Mouse (Mus musculus): ENCODE data around the gene Lrrc71. TPM values are rescaled to one million over a fixed set of nuclear protein-coding genes. Genes with fewer than 3 reads are reported as not detected.
A peak's percentile ranks its signal among the peaks of the same experiment; 100 is the strongest.

The Lrrc71 gene
- total RNA-seq (2021): under 1 TPM in 1 of 2 experiments, not detected in 1; 0.35 TPM
- long read RNA-seq, experiment 1: 0 reads
- long read RNA-seq, experiment 2, partial matches to known transcripts: 0 of 1 reads
- long read RNA-seq, experiment 2, other reads (novel, unspliced or antisense): 1 of 1 reads

- no peak for DNase-seq
Observed at GRCm38 (mm10) chr3:87748431-87748830, at the start of gene Lrrc71. TSS of gene Lrrc71 (minus strand) at chr3:87748625.

DNA sequence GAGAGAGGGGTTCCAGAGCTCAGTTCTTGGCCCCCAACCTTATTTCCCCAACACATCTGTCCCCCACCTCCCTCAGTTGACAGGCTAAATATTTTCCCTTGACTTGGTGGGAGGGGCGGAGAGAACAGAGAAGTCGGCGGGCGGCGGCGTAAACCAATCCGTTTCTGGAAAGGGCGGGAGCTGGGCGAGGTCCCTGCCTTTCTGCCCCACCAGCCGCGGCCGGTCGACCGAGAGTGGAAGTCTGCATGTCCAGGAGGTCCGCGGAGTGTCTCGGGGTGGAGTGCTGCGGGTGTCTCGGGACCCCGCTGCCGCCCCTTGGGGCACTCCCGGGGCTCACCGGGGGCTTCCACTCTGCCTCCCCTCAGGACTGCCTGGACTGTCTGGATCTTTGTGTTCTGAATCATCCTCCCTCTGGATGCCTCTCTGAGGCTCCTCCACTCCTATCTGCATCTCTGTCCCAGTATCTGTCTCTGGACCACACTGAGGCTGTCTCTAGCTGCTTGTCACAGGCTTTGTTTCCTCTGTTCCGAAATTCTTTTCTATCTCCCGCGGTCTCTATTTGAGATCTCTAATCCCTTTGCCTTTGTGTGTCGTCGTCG, 48.4 kb upstream of the Lrrc71 start, which contains the start of gene Insrr:
Insrr (plus strand) TSS at position 216 of the 599 bp plus-strand sequence.
- peak; percentile 35 for DNase-seq

- peak; percentile 23 for DNase-seq
Observed at GRCm38 (mm10) chr3:87795336-87796277, 47.2 kb upstream of the Lrrc71 start.

GRCm38 (mm10) chr3:87794922-87795325, 46.5 kb upstream of the Lrrc71 start, which contains the start of gene Ntrk1:
TSS of gene Ntrk1 (minus strand) at chr3:87795162.
- no peak for DNase-seq

DNA sequence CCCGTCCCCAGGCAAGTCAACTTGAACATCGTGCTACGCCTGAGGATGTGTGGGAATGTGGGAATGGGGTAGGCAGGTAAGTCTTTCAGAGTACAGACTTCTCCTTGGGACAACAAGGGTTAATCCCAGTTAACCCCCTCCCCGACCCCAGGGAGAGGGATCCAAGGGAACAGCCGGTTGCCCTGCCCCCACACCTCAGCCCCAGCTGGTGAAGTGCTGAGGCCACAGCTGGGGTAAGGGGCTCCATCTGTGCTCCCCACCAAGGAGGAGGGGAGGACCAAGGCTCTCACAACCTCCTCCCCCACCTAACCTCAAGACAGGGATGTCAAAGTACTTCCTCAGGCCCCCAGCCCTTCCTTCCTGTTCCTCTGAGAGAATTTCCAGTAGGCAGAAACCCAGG, 41.3 kb upstream of the Lrrc71 start:
- DNase-seq: no peak

DNA sequence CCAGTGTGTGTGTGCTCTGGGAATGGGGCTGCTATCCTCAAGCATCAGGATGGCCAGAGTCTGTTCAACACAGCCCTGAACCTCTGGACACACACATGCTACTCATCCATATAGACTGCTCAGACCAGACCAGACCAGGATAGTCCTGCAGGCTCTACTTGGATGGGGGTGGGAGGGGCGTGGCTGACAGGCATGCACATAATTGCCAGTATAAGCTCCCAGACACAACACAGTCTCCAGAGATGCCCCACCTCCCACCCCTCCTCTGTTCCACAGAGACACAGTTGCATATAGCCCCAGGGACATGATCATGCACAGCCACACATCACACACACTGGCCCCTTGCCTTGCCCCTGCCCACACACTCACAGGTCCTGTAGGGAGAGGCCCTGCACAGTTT, 40.8 kb upstream of the Lrrc71 start:
- DNase-seq: no peak

DNA sequence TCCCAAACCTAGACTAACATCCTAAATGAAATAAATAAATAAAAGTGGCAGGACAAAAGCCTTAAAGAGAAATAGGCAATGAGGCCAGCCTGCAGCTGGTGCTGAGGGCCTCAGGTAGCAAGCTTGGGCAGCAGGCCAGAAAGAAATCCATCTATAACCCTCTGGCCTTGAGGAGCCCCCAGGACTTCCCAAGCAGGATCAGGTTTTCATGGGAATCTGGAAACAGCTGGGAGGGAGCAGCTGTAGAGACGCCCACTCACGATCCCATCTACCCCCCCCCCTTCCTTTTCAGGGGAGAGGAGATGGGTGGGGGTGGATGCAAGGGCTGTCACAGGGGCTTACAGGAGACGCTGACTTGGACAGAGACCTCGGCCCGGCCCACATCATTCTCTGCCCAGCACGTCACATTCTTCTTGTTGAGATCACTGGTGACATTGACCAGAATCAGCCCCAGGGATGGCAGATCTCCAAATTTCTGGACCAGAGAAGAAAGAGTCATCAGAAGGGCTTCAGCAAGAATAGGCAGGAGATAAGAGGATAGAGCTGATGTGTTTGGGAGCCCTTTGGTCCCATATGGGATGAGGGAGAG, 37.3 kb upstream of the Lrrc71 start:
- no peak for DNase-seq

DNA sequence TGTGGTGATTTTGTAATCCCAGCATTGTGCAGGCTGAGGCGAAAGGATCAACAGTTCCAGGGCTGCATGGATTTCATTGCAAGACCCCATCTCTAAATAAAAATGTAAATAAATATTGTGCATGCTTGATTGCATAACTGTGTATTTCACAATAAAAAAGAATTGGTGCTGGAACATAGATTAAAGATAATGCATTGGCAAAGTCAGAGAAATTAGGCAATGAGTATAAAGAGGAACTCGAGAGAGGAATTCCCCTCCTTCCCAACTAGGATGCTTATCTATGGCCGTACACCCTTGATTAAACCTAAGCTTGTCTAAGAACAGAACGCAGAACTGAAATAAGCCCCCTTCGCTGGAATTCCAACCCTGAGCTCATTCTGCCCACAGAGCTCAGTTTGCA, 36.7 kb upstream of the Lrrc71 start:
- DNase-seq: no peak

DNA sequence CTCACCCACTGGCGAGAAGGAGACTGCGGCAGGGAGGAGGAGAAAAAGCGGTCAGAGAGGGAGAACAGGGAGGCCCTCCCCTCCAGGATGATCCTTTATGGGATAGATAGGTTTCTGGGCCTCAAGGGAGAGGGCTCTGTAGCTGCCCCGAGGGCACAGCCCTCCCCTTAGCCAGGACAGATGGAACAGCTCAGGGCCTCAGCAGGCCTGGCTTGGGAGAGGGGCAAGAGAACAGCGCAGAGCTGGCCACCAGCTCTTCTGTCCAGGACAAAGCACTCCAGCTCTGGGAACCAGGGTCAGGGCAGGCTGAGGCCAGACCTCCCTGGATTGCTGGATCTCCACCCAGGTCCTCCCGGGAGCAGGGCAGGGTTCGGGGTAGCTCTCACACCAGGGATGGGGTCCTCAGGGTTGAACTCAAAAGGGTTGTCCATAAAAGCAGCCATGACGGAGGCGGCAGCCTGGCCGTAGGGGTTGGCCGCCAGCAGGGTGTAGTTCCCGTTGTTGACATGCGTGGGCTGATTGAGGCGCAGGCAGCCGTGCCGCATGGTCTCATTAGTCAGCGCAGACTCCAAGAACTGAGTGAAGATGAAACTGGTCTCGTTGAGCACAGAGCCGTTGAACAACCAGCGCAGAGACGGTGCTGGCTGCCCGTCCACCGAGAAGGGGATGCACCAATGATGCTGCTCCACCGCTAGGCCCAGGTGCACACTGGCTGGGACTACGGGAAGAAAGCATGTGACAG, 35.0 kb upstream of the Lrrc71 start:
- DNase-seq: no peak

DNA sequence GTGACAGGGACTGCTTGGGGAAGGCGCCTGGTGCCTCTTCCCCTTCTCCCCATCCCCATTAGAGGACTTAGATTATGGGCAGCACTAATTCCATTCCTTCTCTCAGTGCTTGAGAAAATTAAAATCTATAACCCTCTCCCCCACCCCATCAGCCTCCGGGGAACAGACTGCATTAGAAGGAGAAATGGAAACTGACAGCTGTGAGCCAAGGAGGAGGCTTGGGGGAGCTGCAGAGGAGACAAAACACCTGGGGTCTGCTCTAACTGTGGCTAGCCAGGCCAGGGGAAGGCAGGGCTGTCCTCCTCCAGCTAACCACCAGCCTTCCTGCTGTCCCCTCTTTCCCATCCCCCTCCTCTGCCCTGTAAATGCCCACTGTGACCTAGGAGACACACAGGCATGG, 30.7 kb upstream of the Lrrc71 start:
- no peak for DNase-seq

- DNase-seq: no peak
Observed at GRCm38 (mm10) chr3:87778283-87778682, 29.9 kb upstream of the Lrrc71 start.

DNA sequence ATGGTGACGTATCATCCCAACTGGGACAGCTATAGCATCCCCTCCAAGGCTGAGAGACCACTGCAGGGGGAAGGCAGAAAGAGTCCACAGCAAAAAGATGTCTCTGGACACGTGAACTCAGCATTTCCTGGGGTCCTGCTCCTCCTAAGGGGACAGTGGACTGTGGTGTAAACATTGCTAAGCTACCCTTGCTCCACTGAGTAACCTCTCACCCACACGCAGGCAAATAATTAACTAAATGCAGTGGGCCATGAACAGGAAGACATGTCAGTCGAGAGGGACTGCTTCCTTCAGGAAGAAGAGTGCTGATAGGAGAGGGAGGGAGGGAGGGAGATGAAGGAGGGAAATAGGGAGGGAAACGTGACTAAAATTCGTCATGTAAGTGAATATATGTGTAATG, 22.7 kb upstream of the Lrrc71 start:
- DNase-seq: no peak

- no peak for DNase-seq
Observed at GRCm38 (mm10) chr3:87770280-87770679, 21.9 kb upstream of the Lrrc71 start.

GRCm38 (mm10) chr3:87769506-87769905, 21.1 kb upstream of the Lrrc71 start:
- no peak for DNase-seq

DNA sequence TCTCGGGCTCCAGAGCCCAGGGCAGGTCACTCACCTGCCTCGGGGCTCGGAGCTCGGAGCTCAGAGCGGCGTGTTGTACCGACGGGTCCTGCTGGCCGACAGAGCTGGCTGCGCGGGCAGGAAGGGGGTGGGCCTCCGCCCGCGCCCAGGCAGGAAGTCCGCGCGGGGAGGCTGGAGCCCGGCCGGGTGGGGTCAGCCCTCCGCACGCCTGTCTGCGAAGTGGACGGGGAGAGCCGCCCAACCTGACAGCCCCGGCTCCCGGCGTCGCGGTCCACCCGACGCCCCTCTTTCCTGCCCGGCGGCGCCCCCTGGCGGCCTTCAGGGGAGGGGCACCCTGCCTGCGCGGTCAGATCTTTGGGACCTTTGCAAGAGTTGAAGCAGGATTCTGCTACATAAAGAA, 20.4 kb upstream of the Lrrc71 start:
- DNase-seq: peak; percentile 88

DNA sequence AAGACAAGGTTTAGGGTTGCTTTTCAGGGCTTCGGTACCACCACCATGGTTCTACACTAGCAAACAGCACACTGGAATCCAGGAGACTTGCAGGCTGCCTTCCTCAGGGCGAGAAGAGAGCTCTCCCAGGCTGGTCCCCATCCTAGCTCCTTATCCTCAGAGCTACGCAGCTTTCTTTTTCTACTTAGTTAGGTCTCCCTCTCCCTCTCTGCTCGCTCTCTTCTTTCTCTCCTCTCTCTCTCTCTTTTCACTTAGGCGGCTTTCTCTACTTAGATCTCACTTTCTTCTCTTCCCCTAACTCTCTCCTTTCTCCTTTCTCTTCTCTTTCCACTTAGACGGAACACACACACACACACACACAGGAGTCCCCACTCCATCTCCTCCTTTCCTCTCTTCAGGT, 20.0 kb upstream of the Lrrc71 start:
- DNase-seq: no peak

- DNase-seq: peak; percentile 62
Observed at GRCm38 (mm10) chr3:87767764-87768163, 19.3 kb upstream of the Lrrc71 start.

- DNase-seq: no peak
Observed at GRCm38 (mm10) chr3:87766284-87766667, 17.9 kb upstream of the Lrrc71 start.

GRCm38 (mm10) chr3:87765631-87766283, 17.3 kb upstream of the Lrrc71 start:
- no peak for DNase-seq

DNA sequence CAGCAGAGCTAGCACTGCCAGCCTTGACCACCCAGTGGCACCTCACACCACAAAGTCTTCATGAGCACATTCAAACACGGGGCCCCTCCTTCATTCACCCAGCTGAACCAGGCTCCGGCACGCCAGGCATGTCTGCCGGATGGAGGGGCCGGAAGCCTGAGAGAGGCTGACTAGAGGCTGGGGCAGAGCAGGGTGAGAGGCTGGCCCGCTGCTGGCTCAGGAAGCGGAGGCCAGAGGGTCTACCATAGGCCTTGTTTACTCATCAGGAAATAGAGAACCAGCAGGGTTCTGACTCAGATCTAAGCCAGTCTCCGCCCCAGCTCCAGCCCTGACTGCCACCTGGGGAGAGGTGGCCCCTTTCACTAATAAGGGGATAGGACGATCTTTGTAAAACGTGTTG, 16.7 kb upstream of the Lrrc71 start:
- peak; percentile 41 for DNase-seq

DNA sequence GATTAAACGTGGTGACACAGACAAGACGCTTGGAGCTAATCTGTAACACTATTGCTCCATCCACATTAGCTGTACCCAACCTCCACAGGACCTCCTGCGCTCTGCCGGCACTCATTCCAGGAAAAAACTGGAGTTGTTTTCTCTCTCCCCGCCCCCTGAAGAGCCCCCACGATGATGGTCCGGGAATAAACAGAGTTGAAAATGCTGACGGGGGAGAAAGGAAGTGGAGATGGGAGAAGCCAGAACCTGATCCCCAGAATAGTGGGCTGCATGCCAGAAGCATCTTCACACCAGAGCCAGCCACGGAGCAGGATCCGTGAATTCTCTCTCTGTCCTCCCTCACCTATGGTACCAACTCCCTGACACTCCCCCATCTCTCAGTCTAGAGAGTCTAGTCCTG, 16.1 kb upstream of the Lrrc71 start:
- DNase-seq: no peak

Measured in gastrocnemius, postnatal 25 days (tissue).